Mouse (Mus musculus) right cerebral cortex, postnatal 36 days (tissue): ENCODE measurements around the gene Otud4.
"Not testable (repeated sequence)": the region's sequence is repeated elsewhere in the genome, so short reads cannot be mapped to it uniquely, and the experiment has no call there.

Source experiments
- DNase-seq, 2 experiments: peaks; one replicate each; pipeline ENCODE4 v3.0.0; 2022; ENCODE audit warnings: low spot score in 2 of 2, mixed read lengths in 1 of 2

The Otud4 gene

DNA sequence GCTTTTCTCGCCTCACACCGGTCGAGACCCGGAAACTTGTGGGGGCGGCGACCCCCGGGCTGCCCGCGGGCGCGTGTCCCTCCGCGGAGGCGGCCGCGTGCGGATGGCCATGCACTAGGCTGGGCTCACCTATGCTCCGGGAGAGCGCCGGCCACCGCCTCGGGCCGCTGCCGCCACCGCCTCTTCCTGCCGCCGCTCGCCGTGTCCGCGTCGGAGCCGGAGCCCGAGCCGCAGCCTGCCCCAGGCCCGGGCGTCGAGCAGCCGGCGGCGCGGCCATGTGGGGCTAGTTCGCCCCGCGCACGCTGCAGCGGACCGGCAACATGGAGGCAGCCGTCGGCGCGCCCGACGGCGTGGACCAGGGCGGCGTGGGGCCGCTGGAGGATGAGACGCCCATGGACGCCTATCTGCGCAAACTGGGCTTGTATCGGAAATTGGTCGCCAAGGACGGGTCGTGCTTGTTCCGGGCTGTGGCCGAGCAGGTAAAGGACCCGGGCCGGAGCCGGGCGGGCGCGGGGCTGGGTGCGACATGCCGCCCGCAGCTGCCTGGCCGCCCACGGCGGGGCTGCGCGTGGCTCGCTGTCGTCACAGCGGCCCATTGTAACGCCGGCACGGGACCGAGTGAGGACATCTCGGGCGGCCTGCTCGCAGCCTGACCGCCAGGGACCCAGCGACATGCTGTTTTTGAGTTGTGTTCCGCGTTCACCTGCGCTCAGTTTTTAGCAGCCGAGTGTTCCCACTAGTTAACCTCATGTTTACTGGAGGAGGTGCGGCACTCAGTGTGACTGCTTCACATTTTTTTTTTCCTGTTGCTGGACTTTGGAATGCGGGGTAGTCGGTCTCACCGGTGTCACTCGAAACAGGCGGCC lies at the start of gene Otud4:
Otud4 (plus strand) TSS at position 33 of the 866 bp plus-strand sequence.
- DNase-seq = peak; percentile 48 to 54

DNA sequence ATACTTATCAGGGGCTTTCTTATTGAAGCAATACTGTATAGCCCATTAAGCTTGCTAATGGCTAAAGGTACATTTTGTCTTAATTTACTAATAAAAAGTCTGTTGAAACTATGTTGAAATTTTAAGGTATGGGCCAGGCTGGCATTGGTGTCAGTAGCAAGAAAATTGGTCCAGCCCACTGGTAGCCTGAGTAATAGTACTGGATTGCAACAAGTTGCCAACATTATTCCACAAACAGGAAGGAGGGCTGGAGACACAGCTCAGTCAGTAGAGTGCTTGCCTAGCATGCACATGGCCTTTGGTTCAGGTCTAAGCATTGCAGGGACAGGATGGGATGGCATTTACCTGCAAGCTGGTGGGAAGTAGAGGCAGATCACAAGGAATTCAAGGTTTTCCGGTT lies 38.5 kb upstream of the Otud4 start:
- no peak for DNase-seq

- not testable (repeated sequence) for DNase-seq
Observed at GRCm38 (mm10) chr8:79603204-79603603, 36.2 kb upstream of the Otud4 start.

DNA sequence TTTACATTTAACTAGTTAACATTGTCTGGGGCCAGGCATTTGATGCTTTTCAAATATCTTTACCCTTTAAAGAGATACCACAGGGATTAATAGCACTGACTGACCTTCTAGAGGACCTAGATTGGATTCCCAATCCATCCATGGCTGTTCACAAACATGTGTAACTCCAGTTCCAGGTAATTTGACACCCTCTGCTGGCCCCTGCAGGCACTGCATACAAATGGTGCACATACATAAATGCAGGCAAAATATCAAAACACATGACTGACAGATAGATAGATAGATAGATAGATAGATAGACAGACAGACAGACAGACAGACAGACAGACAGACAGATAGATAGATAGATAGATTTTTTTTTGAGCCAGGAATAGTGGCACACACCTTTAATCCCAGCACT lies 33.2 kb upstream of the Otud4 start:
- DNase-seq = no peak

DNA sequence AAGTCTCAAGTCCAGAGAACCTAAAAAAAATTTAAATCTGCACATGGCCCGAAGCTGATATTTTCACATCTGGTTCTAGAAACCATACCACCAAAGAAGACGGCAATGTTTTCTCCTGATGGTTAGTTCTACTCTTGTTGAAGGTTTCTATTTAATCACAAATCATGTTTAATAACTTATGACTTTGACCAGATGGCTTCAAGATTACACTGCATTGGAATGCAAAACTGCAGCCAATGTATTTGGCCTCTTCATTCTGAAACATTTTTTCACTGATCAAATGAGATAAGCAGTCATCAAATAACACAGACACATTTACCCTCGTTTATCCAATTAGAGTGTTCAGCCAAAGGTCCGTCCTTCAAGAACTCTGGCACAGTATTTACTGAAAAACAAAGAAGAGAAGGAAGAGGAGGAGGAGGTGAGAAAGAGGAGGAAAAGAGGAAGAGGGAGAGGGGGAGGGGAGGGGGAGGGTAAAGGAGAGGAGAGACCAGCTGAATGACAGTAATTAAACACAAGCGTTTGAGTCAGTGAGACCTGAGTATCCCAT lies 32.6 kb upstream of the Otud4 start:
- DNase-seq = no peak

DNA sequence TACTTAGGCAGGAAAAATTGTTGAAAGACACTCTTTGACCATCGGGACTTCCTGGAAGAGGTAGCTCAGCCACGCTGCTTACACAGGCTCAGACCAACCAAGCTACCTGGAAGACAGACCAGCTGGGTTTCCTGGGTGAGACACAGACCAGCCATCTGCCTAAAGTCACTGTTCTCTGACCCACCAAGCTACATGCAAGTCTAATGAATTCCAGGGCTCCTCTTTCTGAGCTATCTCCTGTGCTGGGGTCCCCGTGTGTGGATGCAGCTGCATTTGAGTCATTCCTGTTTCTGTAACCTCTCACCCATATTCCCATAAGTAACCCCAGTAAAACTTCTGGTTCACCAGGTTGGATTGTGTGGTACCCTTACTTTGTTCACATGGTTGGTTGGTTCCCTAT lies 30.7 kb upstream of the Otud4 start:
- DNase-seq = no peak

DNA sequence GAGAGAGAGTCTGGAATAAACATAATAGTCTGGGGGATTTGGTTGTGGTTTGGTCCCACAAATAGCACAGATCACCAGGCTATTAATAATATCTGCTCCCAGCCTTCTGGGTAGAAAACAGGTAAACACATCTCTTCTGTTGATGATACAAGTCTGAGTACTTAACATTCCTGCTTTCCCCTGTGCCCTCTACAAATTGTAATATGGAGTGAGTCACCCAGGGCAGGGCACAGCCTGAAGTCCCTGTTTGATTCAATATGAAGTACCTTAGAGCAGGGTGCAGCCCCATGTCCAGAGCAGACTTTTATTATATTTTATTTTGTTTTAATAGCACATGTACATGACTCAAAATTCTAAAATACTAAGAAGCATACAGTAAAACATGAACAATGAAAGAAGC lies 29.1 kb upstream of the Otud4 start:
- no peak for DNase-seq

GRCm38 (mm10) chr8:79612298-79612697 lies 27.1 kb upstream of the Otud4 start:
- DNase-seq = no peak

- no peak for DNase-seq
Observed at GRCm38 (mm10) chr8:79612965-79613364, 26.5 kb upstream of the Otud4 start.

- DNase-seq = no peak
Observed at GRCm38 (mm10) chr8:79615741-79616350, 23.6 kb upstream of the Otud4 start.

DNA sequence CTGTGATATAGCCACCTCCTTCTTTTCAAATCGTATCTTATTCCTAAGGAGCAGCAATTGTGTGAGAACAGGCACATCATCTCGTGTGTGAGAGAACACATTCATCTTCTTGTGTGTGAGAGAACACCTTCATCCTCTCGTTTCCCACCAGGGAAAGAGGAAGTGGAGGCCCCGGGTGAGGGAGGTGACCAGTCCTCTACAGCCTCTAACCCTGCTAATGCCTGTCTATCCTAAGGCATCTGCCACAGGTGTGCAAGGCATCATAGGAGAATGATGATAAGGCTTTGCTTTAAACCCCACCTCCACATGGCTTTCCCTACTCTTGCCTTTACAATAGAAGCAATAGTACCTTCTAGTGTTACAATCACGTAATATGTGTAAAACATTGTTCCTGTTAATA lies 20.5 kb upstream of the Otud4 start:
- DNase-seq = no peak

- DNase-seq = no peak
Observed at GRCm38 (mm10) chr8:79619353-79619752, 20.1 kb upstream of the Otud4 start.

GRCm38 (mm10) chr8:79620000-79620399 lies 19.4 kb upstream of the Otud4 start:
- DNase-seq = no peak

- no peak for DNase-seq
Observed at GRCm38 (mm10) chr8:79620489-79621276, 18.7 kb upstream of the Otud4 start.

DNA sequence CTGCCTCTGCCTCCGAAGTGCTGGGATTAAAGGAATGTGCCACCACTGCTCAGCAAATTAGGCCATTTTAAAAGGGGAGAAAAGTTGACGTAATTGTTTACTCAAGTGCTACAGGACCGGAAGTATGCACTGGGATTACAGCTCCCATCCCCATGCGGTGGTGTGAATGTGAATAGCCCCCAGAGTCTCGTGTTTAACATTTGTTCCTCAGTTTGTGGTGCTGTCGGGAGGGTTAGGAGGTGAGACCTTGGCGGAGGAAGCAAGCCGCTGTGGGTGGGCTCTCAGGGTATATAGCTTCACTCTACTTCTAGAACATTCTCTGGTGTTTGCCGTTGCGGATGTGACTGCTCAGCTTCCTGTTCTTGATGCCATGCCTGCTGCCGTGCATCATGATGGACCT lies 17.1 kb upstream of the Otud4 start:
- DNase-seq = no peak

DNA sequence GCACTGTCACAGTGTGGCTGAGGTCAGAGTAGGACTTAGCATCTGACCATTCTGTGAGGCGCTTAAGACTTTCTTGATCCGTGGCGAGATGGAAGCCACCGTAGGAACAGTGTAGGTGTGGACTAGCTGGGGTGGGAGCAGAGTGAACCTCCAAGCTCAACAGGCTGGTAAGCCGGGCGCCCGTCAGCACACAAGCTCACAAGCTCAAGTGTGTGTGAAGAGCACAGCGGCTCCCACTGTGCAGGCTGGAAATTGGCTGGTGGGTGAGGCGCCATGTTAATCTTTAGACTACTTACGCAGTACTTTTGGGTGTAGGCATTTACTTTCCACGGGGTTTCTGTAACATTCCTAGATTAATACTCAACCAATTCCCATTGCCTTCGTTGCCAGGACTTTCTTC lies 16.1 kb upstream of the Otud4 start:
- DNase-seq = no peak

DNA sequence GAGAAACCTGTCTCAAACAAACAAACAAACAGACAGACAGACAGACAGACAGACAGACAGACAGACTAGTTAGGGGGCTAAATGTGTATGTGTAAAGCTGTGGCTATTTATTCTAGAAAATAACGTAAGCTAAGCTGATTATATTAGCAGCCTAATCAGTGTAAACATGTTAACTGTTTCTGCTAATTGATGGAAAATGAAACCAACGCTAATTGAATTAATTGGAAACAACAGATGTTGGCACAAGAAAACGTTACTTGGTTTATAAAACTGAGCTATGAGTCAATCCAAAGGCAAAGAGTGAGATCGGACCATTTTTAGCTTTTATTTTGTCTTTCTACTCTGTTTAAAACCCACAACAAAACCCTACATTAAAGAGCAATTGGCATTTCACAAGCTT lies 15.0 kb upstream of the Otud4 start:
- no peak for DNase-seq

- no peak for DNase-seq
Observed at GRCm38 (mm10) chr8:79626213-79626612, 13.2 kb upstream of the Otud4 start.

- DNase-seq = no peak
Observed at GRCm38 (mm10) chr8:79635491-79635890, 3.9 kb upstream of the Otud4 start.

DNA sequence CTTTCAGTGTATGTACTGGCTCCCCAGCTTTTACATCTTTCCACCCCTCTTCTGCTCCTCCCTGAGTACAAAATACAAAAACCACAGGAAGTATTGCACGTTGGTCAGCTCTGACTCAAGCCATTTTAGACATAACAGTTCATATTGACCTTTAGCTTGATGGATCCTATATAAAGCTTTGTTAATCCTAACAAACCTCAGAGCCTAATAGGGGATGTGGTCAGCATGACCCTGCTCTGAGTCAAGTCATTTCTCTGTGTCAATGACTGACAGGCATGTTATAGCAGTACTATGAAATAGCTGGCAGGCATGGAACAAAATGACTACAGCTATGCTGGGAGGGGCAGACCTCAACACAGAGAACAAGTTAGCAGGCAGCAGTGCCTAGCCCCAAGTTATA lies 3.3 kb upstream of the Otud4 start:
- DNase-seq = no peak

DNA sequence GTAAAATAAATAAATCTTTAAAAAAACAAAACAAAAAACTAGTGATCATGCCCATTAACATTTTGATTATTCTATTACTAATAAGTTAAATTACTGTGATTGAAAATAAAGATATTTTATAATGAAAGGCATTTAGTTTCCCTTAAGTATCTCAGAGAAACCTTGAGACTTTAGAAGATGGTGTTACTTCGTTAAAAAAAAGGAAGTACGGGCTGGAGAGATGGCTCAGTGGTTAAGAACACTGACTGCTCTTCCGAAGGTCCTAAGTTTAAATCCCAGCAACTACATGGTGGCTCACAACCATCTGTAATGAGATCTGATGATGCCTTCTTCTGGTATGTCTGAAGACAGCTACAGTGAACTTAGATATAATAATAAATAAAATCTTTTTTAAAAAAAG lies 2.2 kb upstream of the Otud4 start:
- DNase-seq = no peak

GRCm38 (mm10) chr8:79638001-79638706 lies 1.3 kb upstream of the Otud4 start:
- no peak for DNase-seq
